Mouse (Mus musculus): Measurements from ENCODE around the gene Sema5b. TPM values are rescaled to one million over a fixed set of nuclear protein-coding genes. Genes with fewer than 3 reads are reported as not detected.

Sema5b gene
- polyA plus RNA-seq, 1 experiment: not detected

- TF ChIP-seq REST (IDR thresholded peaks at IDR 0.05; ENCODE audit: insufficient read depth, insufficient read length) (no peak), E2F4 (IDR thresholded peaks at IDR 0.05; ENCODE audit: insufficient read depth) (no peak)
- peaks cover 40% of the 10 kb centered on the region for H3K27me3 ChIP-seq (ENCODE audit: control insufficient read depth, insufficient read depth, insufficient read length)
- no peak overlapping the region for H3ac ChIP-seq (ENCODE audit: control insufficient read depth, insufficient read length)
Observed at GRCm38 (mm10) chr16:35583551-35584080, 42.7 kb downstream of the Sema5b start.

GRCm38 (mm10) chr16:35585126-35585694 lies 44.3 kb downstream of the Sema5b start:
- Histone ChIP-seq H3K36me3 (ENCODE audit: control insufficient read depth, insufficient read depth) (no peaks in the 10 kb centered on the region), H3K27me3 (ENCODE audit: control insufficient read depth, insufficient read depth, insufficient read length) (peaks cover 45% of the 10 kb centered on the region), H3K4me3 (no peak overlapping the region), H3ac (ENCODE audit: control insufficient read depth, insufficient read length) (no peak overlapping the region), H3K79me2 (ENCODE audit: control insufficient read depth, insufficient read depth) (no peaks in the 10 kb centered on the region), H3K4me2 (ENCODE audit: low read depth) (no peak overlapping the region)
- TF ChIP-seq MYOG (IDR thresholded peaks at IDR 0.05; ENCODE audit: control insufficient read depth in 1 of 3, insufficient read depth in 1 of 3, insufficient read length in 2 of 3, low read depth in 2 of 3): no peak
- no peak for TF ChIP-seq TCF3 (IDR thresholded peaks at IDR 0.05; ENCODE audit: insufficient read length, low read depth)
- TF ChIP-seq SRF (IDR thresholded peaks at IDR 0.05; ENCODE audit: control insufficient read depth, insufficient read length, low read depth): no peak
- no peak for TF ChIP-seq CEBPB (IDR thresholded peaks at IDR 0.05; ENCODE audit: insufficient read depth, poor library complexity, severe bottlenecking)
- TF ChIP-seq MYOD1 (IDR thresholded peaks at IDR 0.05; ENCODE audit: control insufficient read depth in 1 of 3, insufficient read length in 2 of 3, low read depth in 2 of 3): no peak
- no peak for TF ChIP-seq POLR2A (IDR thresholded peaks at IDR 0.05; ENCODE audit: insufficient read length, low read depth)
- no peak for TF ChIP-seq USF1 (IDR thresholded peaks at IDR 0.05; ENCODE audit: low read depth)
- no peak for TF ChIP-seq TCF12 (IDR thresholded peaks at IDR 0.05; ENCODE audit: insufficient read depth, poor library complexity, severe bottlenecking)
- no peak for TF ChIP-seq MAX (IDR thresholded peaks at IDR 0.05; ENCODE audit: low read depth)
- TF ChIP-seq E2F4 (IDR thresholded peaks at IDR 0.05; ENCODE audit: insufficient read depth): no peak
- TF ChIP-seq REST (IDR thresholded peaks at IDR 0.05; ENCODE audit: insufficient read depth, insufficient read length): no peak
- TF ChIP-seq POLR2AphosphoS2 (IDR thresholded peaks at IDR 0.05; ENCODE audit: insufficient read length, low read depth): no peak

More at GRCm38 (mm10) chr16:35583551-35584080, 42.7 kb downstream of the Sema5b start:
- Histone ChIP-seq H3K36me3 (ENCODE audit: control insufficient read depth, insufficient read depth) (no peaks in the 10 kb centered on the region), H3K4me2 (ENCODE audit: low read depth) (no peak overlapping the region), H3K4me3 (no peak overlapping the region), H3K79me2 (ENCODE audit: control insufficient read depth, insufficient read depth) (no peaks in the 10 kb centered on the region)

GRCm38 (mm10) chr16:35587046-35587779 lies 46.3 kb downstream of the Sema5b start:
- no peak overlapping the region for H3K4me3 ChIP-seq
- H3K27me3 ChIP-seq (ENCODE audit: control insufficient read depth, insufficient read depth, insufficient read length): peaks cover 40% of the 10 kb centered on the region
- H3K36me3 ChIP-seq (ENCODE audit: control insufficient read depth, insufficient read depth): no peaks in the 10 kb centered on the region
- no peaks in the 10 kb centered on the region for H3K79me2 ChIP-seq (ENCODE audit: control insufficient read depth, insufficient read depth)
- H3K4me2 ChIP-seq (ENCODE audit: low read depth): no peak overlapping the region
- no peak overlapping the region for H3ac ChIP-seq (ENCODE audit: control insufficient read depth, insufficient read length)
- TF ChIP-seq SRF (IDR thresholded peaks at IDR 0.05; ENCODE audit: control insufficient read depth, insufficient read length, low read depth): no peak
- TF ChIP-seq MAX (IDR thresholded peaks at IDR 0.05; ENCODE audit: low read depth): no peak
- TF ChIP-seq CEBPB (IDR thresholded peaks at IDR 0.05; ENCODE audit: insufficient read depth, poor library complexity, severe bottlenecking): no peak
- no peak for TF ChIP-seq TCF3 (IDR thresholded peaks at IDR 0.05; ENCODE audit: insufficient read length, low read depth)
- no peak for TF ChIP-seq POLR2AphosphoS2 (IDR thresholded peaks at IDR 0.05; ENCODE audit: insufficient read length, low read depth)
- TF ChIP-seq MYOD1 (IDR thresholded peaks at IDR 0.05; ENCODE audit: control insufficient read depth in 1 of 3, insufficient read length in 2 of 3, low read depth in 2 of 3): no peak
- TF ChIP-seq USF1 (IDR thresholded peaks at IDR 0.05; ENCODE audit: low read depth): no peak
- TF ChIP-seq REST (IDR thresholded peaks at IDR 0.05; ENCODE audit: insufficient read depth, insufficient read length): no peak

GRCm38 (mm10) chr16:35587866-35588465 lies 47.0 kb downstream of the Sema5b start:
- Histone ChIP-seq H3K4me3 (no peak overlapping the region), H3ac (ENCODE audit: control insufficient read depth, insufficient read length) (no peak overlapping the region), H3K79me2 (ENCODE audit: control insufficient read depth, insufficient read depth) (no peaks in the 10 kb centered on the region), H3K4me2 (ENCODE audit: low read depth) (no peak overlapping the region), H3K36me3 (ENCODE audit: control insufficient read depth, insufficient read depth) (no peaks in the 10 kb centered on the region), H3K27me3 (ENCODE audit: control insufficient read depth, insufficient read depth, insufficient read length) (peaks cover 40% of the 10 kb centered on the region)
- TF ChIP-seq REST (IDR thresholded peaks at IDR 0.05; ENCODE audit: insufficient read depth, insufficient read length) (no peak), POLR2AphosphoS2 (IDR thresholded peaks at IDR 0.05; ENCODE audit: insufficient read length, low read depth) (no peak), MYOG (IDR thresholded peaks at IDR 0.05; ENCODE audit: control insufficient read depth in 1 of 3, insufficient read depth in 1 of 3, insufficient read length in 2 of 3, low read depth in 2 of 3) (no peak), CEBPB (IDR thresholded peaks at IDR 0.05; ENCODE audit: insufficient read depth, poor library complexity, severe bottlenecking) (no peak), MAX (IDR thresholded peaks at IDR 0.05; ENCODE audit: low read depth) (no peak), TCF12 (IDR thresholded peaks at IDR 0.05; ENCODE audit: insufficient read depth, poor library complexity, severe bottlenecking) (no peak), USF1 (IDR thresholded peaks at IDR 0.05; ENCODE audit: low read depth) (no peak)

- Histone ChIP-seq H3ac (ENCODE audit: control insufficient read depth, insufficient read length) (no peak overlapping the region), H3K36me3 (ENCODE audit: control insufficient read depth, insufficient read depth) (no peaks in the 10 kb centered on the region), H3K4me2 (ENCODE audit: low read depth) (no peak overlapping the region), H3K4me3 (no peak overlapping the region), H3K27me3 (ENCODE audit: control insufficient read depth, insufficient read depth, insufficient read length) (peaks cover 38% of the 10 kb centered on the region), H3K79me2 (ENCODE audit: control insufficient read depth, insufficient read depth) (no peaks in the 10 kb centered on the region)
- no peak for TF ChIP-seq MYOD1 (IDR thresholded peaks at IDR 0.05; ENCODE audit: control insufficient read depth in 1 of 3, insufficient read length in 2 of 3, low read depth in 2 of 3)
- no peak for TF ChIP-seq E2F4 (IDR thresholded peaks at IDR 0.05; ENCODE audit: insufficient read depth)
- TF ChIP-seq USF1 (IDR thresholded peaks at IDR 0.05; ENCODE audit: low read depth): no peak
- no peak for TF ChIP-seq POLR2AphosphoS2 (IDR thresholded peaks at IDR 0.05; ENCODE audit: insufficient read length, low read depth)
Observed at GRCm38 (mm10) chr16:35588731-35589151, 47.8 kb downstream of the Sema5b start.
